ENCODE assay signal across 16 mouse cellular contexts in genomic region chr8:120423576-120423975, GRCm38 (mm10).
DNase-seq lines count a peak whose midpoint lies in the region; ATAC-seq lines count a peak whose summit lies in the region.
"Had no signal": no experiment of that assay in that cellular context is flagged by ENCODE, and none has a peak within 500 bp of the region (broad histone marks: within the 10 kb centered on the region; RNA-seq: fewer than 3 reads in every experiment).

No protein-coding gene starts in this region.

- H3K4me3 ChIP-seq in heart, embryonic 10.5 days, result no peak overlapping the region
- H3K4me3 ChIP-seq in hindbrain, embryonic 14.5 days (replicated peaks; ENCODE audit: low read length), result no peak overlapping the region
- no peak overlapping the region for H3K4me3 ChIP-seq in neural tube, embryonic 15.5 days (replicated peaks)
- H3K4me3 ChIP-seq: heart, embryonic 15.5 days had no signal

- no peaks in the 10 kb centered on the region for H3K36me3 ChIP-seq in heart, embryonic 10.5 days
- no peaks in the 10 kb centered on the region for H3K36me3 ChIP-seq in hindbrain, embryonic 14.5 days (replicated peaks; ENCODE audit: control insufficient read depth, insufficient read depth)
- no peaks in the 10 kb centered on the region for H3K36me3 ChIP-seq in neural tube, embryonic 15.5 days
- H3K36me3 ChIP-seq: G1E; heart, embryonic 15.5 days had no signal

- H3K27ac ChIP-seq in heart, embryonic 10.5 days, result peak overlapping the region; percentile 59
- H3K27ac ChIP-seq in hindbrain, embryonic 14.5 days, result peak overlapping the region; percentile 51
- peak overlapping the region; percentile 28; the same call in 1 of the 2 replicates for H3K27ac ChIP-seq in neural tube, embryonic 15.5 days (replicated peaks)

- no peaks in the 10 kb centered on the region for H3K9me3 ChIP-seq in heart, embryonic 10.5 days
- H3K9me3 ChIP-seq in hindbrain, embryonic 14.5 days (ENCODE audit: control insufficient read depth, low read length), result no peaks in the 10 kb centered on the region
- H3K9me3 ChIP-seq in neural tube, embryonic 15.5 days (replicated peaks), result no peaks in the 10 kb centered on the region
- H3K9me3 ChIP-seq: G1E; heart, embryonic 15.5 days had no signal

- 0 out of 2 replicates have a peak overlapping the region, but pooled peaks have one; percentile 21 for H3K9ac ChIP-seq in hindbrain, embryonic 14.5 days
- no peak overlapping the region for H3K9ac ChIP-seq in neural tube, embryonic 15.5 days (replicated peaks)
- H3K9ac ChIP-seq: heart, embryonic 15.5 days had no signal

- 35% methylated on average over 7 of the region's 7 CpGs for WGBS in heart, embryonic 10.5 days
- WGBS in hindbrain, embryonic 14.5 days, result 34% methylated on average over 7 of the region's 7 CpGs
- 37% methylated on average over 7 of the region's 7 CpGs for WGBS in neural tube, embryonic 15.5 days

- DNase-seq in heart, embryonic 10.5 days (ENCODE audit: low spot score), result no peak
- no peak for DNase-seq in heart, adult 11 months
- DNase-seq in thymus, postnatal 14 days, result peak; percentile 25
- DNase-seq in thymus, postnatal 36 days, result no peak
- DNase-seq in hindbrain, embryonic 14.5 days (ENCODE audit: low spot score), result no peak
- no peak for DNase-seq in frontal cortex, postnatal 14 days (ENCODE audit: low spot score in 2 of 2)
- DNase-seq in kidney, postnatal 14 days, result no peak
- DNase-seq: cerebellum, postnatal 10 days; layer of hippocampus, adult 9-11 months; left cerebral cortex, postnatal 4 days; lung, postnatal 10 days; spleen, adult 18-20 months had no signal

- H3K4me2 ChIP-seq in hindbrain, embryonic 14.5 days (replicated peaks), result no peak overlapping the region
- H3K4me2 ChIP-seq in neural tube, embryonic 15.5 days, result no peak overlapping the region
- H3K4me2 ChIP-seq: heart, embryonic 15.5 days had no signal

- H3K27me3 ChIP-seq in heart, embryonic 10.5 days (ENCODE audit: insufficient read depth, poor library complexity, severe bottlenecking), result 0 out of 2 replicates have a peak, but pooled peaks cover 4% of the 10 kb centered on the region
- no peaks in the 10 kb centered on the region for H3K27me3 ChIP-seq in hindbrain, embryonic 14.5 days (ENCODE audit: control insufficient read depth, insufficient read depth, low read length)
- no peaks in the 10 kb centered on the region for H3K27me3 ChIP-seq in neural tube, embryonic 15.5 days (replicated peaks)
- H3K27me3 ChIP-seq: heart, embryonic 15.5 days had no signal

- no peak for ATAC-seq in hindbrain, embryonic 14.5 days (ENCODE audit: low FRiP score)
- ATAC-seq in neural tube, embryonic 15.5 days (ENCODE audit: low FRiP score), result no peak
- ATAC-seq: intestine, embryonic 16.5 days had no signal

- H3K4me1 ChIP-seq in heart, embryonic 10.5 days, result peaks cover 98% of the 10 kb centered on the region
- peaks cover 59% of the 10 kb centered on the region for H3K4me1 ChIP-seq in hindbrain, embryonic 14.5 days (replicated peaks; ENCODE audit: control insufficient read depth, insufficient read depth, low read length)
- H3K4me1 ChIP-seq in neural tube, embryonic 15.5 days, result peaks cover 77% of the 10 kb centered on the region
